Mouse (Mus musculus) gastrocnemius, postnatal 10 days (tissue): Measurements from ENCODE around the gene Tmcc2. TPM values are rescaled to one million over a fixed set of nuclear protein-coding genes. Genes with fewer than 3 reads are reported as not detected.

Experiments
- DNase-seq: peaks from one replicate; pipeline ENCODE4 v3.0.0; 2021; ENCODE audit warnings: mixed read lengths
- total RNA-seq, 2 experiments: library from RNA; stranded (reverse); gene quantifications; 2 replicates each; pipeline ENCODE4 v1.2.3; 2021

Gene Tmcc2
- total RNA-seq, 2 experiments from 2014 or later = 24.8 to 30.7 TPM

GRCm38 (mm10) chr1:132391580-132392022, 520 bp upstream of the Tmcc2 start:
- DNase-seq = peak; percentile 76

GRCm38 (mm10) chr1:132389886-132390585, 1.0 kb downstream of the Tmcc2 start:
- peak; percentile 47 for DNase-seq

DNA sequence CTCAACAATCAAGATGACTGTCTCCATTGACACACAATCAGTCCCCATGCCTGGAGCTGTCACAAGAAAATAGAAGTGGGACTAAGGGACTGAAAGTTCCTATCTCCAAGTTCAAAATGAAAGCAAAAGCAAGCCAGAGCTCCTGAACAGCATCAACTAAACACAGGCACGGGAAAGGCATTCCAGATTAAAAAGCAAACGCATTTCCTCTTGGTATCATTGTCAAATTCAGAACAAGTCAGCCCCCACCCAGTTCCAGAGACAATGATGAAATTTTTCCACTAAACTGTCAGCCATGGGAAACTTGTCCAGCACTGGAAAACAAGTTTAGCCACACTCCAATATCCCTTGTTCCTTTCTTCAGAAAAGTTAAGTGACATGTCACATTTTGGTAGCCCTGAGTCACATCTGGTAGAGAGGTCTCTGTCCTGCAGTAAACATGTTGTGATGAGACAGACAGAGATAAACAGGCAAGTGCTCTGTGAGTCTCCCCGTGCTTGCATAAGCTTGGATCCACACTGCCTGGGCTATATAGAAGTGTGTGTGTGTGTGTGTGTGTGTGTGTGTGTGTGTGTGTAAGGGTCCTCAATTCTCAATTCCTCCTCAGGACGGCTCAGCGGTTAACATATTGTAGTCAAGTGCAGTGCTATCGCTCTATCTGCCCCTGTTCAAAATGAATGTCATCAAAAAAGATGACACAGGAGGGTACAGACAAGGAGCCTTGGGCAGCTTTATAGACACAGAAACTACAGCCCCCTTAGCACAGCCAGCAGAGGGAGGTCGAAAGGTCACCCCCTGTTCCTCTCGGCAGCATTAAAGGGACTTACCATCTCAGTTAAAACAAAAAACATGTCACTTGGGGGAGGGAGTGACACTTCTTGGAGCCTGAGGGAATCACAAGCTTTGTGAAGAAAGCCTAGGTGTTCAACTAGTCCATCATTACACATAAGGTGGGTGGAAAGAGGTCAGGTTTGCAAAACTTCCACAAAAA, 2.0 kb downstream of the Tmcc2 start:
- no peak for DNase-seq

DNA sequence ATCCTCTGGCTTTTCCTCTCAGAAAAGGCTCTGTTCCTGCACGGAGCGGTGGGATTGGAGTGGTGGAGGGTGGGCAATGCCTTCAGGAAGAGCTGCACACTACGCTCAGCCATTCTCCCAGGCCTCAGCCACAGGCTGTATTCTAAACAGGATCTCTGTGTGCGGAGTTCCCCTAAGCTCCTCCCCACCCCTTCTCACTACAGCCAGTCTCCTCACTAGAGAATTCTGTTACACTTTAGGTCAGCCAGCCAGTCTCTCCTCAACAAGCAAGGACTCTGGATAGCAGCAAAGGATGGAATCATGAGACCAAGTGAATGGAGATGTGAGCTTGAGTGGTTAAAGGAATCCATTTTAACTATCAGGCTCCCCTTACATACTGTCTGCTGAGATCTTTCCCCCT, 3.1 kb downstream of the Tmcc2 start:
- DNase-seq = no peak

DNA sequence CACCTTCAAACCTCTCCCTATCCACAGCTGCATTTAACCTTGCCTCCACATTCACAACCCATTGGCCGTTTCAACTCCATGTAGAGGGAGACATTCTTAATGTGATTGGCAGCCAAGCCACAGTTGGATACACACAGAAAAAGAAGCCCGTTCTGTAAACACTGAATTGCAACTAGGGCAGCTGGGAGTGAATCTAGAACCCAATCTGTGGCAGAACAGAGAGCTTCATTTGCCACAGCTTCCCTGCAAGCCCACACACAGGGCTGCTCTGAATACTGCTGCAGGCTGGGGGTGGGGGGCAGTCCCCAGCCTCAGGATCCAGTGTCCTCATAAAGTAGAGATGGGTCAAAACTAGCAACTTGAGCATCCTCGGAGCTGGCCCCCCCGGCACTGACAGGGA, 4.8 kb downstream of the Tmcc2 start:
- DNase-seq = no peak

DNA sequence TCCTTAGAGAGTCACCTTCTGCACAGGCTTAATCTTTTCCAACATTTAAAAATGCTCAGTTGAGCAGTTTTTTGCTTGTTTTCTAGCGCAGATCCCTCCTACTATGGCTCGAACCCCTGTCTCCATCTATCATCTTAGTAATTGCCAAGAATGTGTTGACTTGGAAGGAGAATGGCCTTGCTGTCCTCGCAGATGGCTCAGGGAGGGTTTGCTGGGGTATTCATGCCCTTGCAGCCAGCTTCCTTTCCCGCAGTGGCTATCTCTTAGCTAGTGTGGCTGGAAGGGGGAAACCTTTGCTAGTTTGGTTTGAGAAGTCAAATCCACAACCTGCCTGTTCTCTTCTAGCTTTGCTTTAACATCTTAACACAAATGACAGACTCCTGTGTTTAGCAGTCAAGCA, 5.4 kb downstream of the Tmcc2 start:
- DNase-seq = no peak

DNA sequence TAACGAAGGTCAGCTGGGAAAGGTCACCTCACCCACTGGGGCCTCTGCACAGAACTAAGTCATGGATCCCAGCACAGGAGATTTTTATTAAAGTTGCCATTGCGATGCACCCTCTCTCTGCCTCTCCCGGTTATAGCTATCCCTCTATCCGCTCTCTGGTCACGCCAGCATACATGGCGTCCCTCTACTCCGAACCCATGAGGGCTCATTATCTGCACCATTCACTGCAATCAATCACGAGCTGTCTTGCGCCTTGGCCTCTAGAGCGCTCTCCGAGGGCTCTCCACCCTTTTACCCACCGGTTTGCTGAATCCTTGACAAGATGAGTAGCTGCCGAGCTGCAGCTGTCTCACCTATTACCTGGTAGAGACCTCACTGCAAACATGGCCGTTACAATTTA, 5.8 kb downstream of the Tmcc2 start:
- no peak for DNase-seq

DNA sequence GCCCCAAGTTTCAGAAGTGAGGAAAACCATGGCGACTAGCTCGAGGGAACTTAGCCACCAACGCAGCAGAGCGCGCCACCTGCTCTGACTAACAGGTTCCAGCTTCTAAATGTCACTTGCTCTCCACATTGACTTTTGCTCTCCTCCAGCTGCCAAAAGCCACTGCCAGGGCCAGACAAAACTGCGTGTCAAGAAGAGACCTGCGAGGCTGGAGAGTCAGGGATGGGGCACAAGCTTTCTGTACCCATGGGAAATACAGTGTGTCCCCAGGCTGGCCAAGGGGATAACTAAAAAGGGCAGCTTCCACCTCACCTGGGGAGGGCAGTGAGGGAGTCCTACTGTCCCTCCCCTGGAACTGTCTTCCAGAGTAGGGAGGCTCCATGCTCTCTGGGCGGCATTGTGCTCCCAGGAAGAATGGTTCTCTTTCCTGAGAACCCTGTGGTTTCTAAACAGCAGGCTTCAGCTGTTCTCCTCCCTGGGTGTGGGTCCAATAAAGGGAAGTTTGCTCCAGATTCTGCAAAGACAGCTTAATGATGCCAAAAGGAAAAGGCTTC, 7.0 kb downstream of the Tmcc2 start:
- no peak for DNase-seq

- no peak for DNase-seq
Observed at GRCm38 (mm10) chr1:132381929-132382328, 9.2 kb downstream of the Tmcc2 start.

GRCm38 (mm10) chr1:132380550-132381100, 10.5 kb downstream of the Tmcc2 start:
- DNase-seq = no peak

DNA sequence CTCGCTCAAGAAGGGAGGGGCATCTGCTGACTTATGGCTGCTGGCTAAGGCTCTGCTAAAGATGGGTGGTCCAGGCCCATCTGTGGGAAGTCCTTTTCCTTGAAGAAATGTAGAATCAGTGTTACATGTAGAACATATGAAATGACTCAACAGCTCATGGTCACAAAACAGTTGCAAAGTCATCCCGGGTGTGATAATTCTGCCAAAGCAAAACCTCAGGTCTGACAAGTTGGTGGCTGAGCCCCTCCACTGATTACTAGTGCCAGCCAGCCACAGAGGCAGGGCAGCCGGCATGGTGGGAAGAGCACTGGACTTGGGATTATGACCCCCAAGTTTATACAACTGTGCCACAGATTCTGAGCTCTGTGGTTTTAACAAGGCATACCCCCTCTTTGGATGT, 13.3 kb downstream of the Tmcc2 start:
- DNase-seq = no peak

- no peak for DNase-seq
Observed at GRCm38 (mm10) chr1:132377055-132377365, 14.1 kb downstream of the Tmcc2 start.

GRCm38 (mm10) chr1:132376211-132377054, 14.6 kb downstream of the Tmcc2 start:
- no peak for DNase-seq

- DNase-seq = no peak
Observed at GRCm38 (mm10) chr1:132375256-132375655, 15.8 kb downstream of the Tmcc2 start.

DNA sequence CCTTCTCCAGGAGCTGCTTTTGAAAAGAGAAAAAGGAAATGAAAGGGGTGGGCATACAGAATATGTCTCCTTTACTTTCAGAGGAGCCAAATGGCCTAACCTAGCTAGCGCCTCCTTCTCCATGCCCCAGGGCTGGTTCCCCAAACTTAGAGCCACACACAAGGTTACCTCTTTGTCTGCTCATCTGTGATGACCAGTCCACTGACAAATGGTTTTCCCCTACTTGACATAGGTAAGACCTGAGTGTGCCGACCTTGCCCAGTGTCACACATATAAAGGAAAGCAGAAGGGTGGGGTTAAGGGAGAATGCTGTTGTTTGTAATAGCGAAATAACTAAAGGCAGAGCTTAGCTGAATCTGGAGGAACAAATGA, 16.2 kb downstream of the Tmcc2 start:
- DNase-seq = no peak

DNA sequence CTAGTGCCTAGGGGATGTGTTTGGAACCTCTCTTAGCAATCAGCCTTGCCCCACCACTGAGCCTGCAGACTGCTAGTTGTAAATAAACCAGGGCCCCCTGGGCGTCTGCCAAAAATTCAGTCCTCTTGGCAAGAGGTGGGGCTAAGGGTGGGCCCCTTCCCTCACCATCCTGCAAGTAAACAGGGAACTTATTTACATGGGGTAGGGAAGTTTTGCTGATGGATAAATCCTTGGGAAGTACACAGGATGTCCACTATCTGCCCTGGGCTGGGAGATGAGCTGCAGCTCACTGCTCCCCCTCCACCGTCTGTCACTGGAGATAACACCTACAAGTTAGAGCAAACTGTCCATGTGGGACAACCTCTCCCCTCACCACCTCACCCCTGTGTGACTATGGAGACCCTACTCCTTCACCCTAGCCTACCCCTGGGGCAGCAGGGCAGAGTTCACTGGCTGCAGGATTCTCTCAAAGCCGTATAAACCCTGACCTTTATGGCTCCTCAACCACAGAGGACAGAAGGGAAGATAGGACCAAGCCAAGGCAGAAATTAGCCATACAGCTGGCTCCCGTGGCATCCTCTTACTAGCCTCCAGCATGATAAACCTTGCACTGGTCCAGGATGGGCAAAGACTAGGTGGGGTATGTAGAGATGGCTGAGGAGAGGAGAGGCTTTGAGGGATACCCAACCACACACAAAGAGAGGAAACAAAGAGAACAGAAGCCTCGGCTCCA, 16.8 kb downstream of the Tmcc2 start:
- DNase-seq = peak; percentile 40

DNA sequence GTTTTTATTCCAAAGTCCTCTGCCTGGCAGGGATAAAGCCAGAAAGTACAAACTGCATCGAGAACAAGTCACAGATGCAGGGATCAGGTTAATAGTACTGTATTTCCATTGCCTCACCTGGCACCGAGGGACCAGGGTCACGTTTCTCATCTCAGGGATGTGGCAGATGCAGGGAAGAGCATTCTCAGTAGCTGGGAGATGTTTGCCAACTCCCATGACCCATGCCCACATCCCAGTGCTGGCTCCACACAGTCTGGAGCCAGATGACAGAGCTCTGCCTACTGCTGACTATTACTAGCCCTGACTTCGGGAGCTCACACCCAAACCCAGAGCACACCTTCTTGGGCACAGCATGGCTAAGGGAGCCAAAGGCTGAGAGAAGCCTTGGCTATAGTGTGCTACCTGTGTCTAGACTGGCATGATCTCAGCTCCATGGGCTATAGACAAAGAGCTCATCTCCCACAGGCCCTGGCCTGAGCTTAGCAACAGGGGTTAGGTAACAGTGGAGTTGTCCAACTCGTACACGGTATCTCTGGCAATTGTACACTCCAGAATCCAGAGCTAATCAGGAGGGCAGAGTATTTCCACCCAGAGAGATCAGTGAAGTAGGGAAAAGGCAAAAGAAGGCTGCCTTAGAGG, 18.1 kb downstream of the Tmcc2 start:
- no peak for DNase-seq

- no peak for DNase-seq
Observed at GRCm38 (mm10) chr1:132372354-132372753, 18.7 kb downstream of the Tmcc2 start.

- DNase-seq = no peak
Observed at GRCm38 (mm10) chr1:132371298-132372081, 19.6 kb downstream of the Tmcc2 start.

DNA sequence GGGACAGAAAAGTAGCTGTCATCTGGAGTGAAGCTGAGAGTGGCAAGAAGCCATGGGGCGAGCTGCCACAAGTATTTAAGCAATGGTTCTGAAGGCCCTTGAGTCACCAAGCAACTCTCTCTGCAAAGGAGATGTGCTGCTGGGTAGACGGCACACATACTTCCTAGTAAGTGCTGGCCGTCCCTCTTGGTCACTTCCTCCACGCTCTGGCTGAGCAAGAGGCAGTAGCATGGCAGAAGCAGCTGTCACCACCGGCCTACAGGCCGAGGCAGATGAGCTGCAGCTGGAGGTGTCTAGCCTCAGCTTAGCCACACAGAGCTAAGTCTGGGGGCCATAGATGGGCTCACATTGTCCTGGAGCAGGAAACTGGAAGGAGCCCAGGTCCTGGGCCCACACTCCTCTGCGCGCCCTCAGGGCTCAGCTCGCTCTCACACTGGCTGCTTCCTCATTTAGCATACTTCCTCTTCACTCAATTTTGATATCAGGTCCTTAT, 20.4 kb downstream of the Tmcc2 start:
- no peak for DNase-seq
